Mouse (Mus musculus) MEL (cell line): ENCODE results near the gene Aif1l. TPM values are rescaled to one million over a fixed set of nuclear protein-coding genes. Genes with fewer than 3 reads are reported as not detected.
A peak's percentile ranks its signal among the peaks of the same experiment; 100 is the strongest.

Source experiments
- DNase-seq: peaks from one replicate; pipeline ENCODE4 v3.0.0; 2011; ENCODE audit warnings: low read depth, low spot score
- H3K27ac ChIP-seq: 2 replicates; pipeline ENCODE4 v1.5.1; 2012; ENCODE audit warnings: low read depth, mild to moderate bottlenecking, control low read depth, low read length, moderate library complexity; ENCODE audit not compliant: control insufficient read depth
- H3K27me3 ChIP-seq, 2 experiments: fragments of 150-350 bp in 1 of 2; sonication (generic) in 1 of 2; 2 replicates each; pipeline ENCODE4 v1.6.1; 2012; ENCODE audit warnings: low read length in 2 of 2, mild to moderate bottlenecking in 2 of 2, improper control_type of control experiment in 1 of 2, moderate library complexity in 1 of 2; ENCODE audit not compliant: insufficient read depth in 2 of 2, control insufficient read depth in 1 of 2
- H3K36me3 ChIP-seq, 2 experiments: 2 replicates each; pipeline ENCODE4 v1.6.1; 2012 to 2014; ENCODE audit warnings: low read length in 2 of 2, improper control_type of control experiment in 1 of 2, inconsistent platforms in 1 of 2, mild to moderate bottlenecking in 1 of 2; ENCODE audit not compliant: insufficient read depth in 2 of 2, control insufficient read depth in 1 of 2
- H3K4me1 ChIP-seq, 2 experiments: fragments of 150-350 bp in 1 of 2; sonication (generic) in 1 of 2; 2 replicates each; pipeline ENCODE4 v1.6.1; 2012; ENCODE audit warnings: low read length in 2 of 2, improper control_type of control experiment in 1 of 2, mild to moderate bottlenecking in 1 of 2; ENCODE audit not compliant: insufficient read depth in 2 of 2, control insufficient read depth in 1 of 2
- H3K4me3 ChIP-seq, 2 experiments: fragments of 150-350 bp in 1 of 2; sonication (generic) in 1 of 2; 2 replicates each; pipeline ENCODE4 v1.5.1; 2012; ENCODE audit warnings: low read depth in 2 of 2, low read length in 2 of 2, mild to moderate bottlenecking in 2 of 2, moderate library complexity in 2 of 2, control low read depth in 1 of 2, improper control_type of control experiment in 1 of 2; ENCODE audit not compliant: control insufficient read depth in 1 of 2, insufficient read depth in 1 of 2
- H3K79me2 ChIP-seq: 2 replicates; pipeline ENCODE4 v1.6.1; 2012; ENCODE audit warnings: mild to moderate bottlenecking, low read length, moderate library complexity; ENCODE audit not compliant: control insufficient read depth, poor library complexity, insufficient read depth
- H3K9ac ChIP-seq: 2 replicates; pipeline ENCODE4 v1.6.1; 2012; ENCODE audit warnings: low read depth, mild to moderate bottlenecking, control low read depth, low read length, moderate library complexity; ENCODE audit not compliant: control insufficient read depth, poor library complexity, severe bottlenecking
- H3K9me3 ChIP-seq: fragments of 150-350 bp; sonication (generic); replicated peaks from 2 replicates; pipeline ENCODE4 v1.6.1; 2012; ENCODE audit warnings: mild to moderate bottlenecking, low read length, improper control_type of control experiment, moderate library complexity; ENCODE audit not compliant: insufficient read depth
- BHLHE40 ChIP-seq: IDR thresholded peaks from 2 replicates; pipeline ENCODE4 v1.6.1; 2012; ENCODE audit warnings: low read depth, mild to moderate bottlenecking, inconsistent platforms, low read length, improper control_type of control experiment, borderline replicate concordance
- CHD1 ChIP-seq: IDR thresholded peaks from 2 replicates; pipeline ENCODE4 v1.6.1; 2012; ENCODE audit warnings: low read depth, mild to moderate bottlenecking, inconsistent platforms, low read length, improper control_type of control experiment
- CHD2 ChIP-seq: IDR thresholded peaks from 2 replicates; pipeline ENCODE4 v1.6.1; 2011; ENCODE audit warnings: low read length, improper control_type of control experiment
- ELF1 ChIP-seq: IDR thresholded peaks from 2 replicates; pipeline ENCODE4 v1.6.1; 2014; ENCODE audit warnings: low read depth, mild to moderate bottlenecking, inconsistent platforms, low read length, improper control_type of control experiment, moderate library complexity
- EP300 ChIP-seq, 2 experiments: IDR thresholded peaks; 2 replicates each; pipeline ENCODE4 v1.6.1; 2011; ENCODE audit warnings: improper control_type of control experiment in 2 of 2, low read length in 2 of 2, low read depth in 1 of 2, mild to moderate bottlenecking in 1 of 2
- ETS1 ChIP-seq: IDR thresholded peaks from 2 replicates; pipeline ENCODE4 v1.6.1; 2012; ENCODE audit warnings: low read depth, mild to moderate bottlenecking, inconsistent platforms, low read length, improper control_type of control experiment, moderate library complexity
- GABPA ChIP-seq: IDR thresholded peaks from 2 replicates; pipeline ENCODE4 v1.6.1; 2012; ENCODE audit warnings: low read depth, mild to moderate bottlenecking, inconsistent platforms, low read length, improper control_type of control experiment, moderate library complexity
- GATA1 ChIP-seq: IDR thresholded peaks from 2 replicates; pipeline ENCODE4 v1.6.1; 2011; ENCODE audit warnings: low read depth, low read length, improper control_type of control experiment
- HCFC1 ChIP-seq: IDR thresholded peaks from 2 replicates; pipeline ENCODE4 v1.6.1; 2012; ENCODE audit warnings: low read depth, mild to moderate bottlenecking, inconsistent platforms, low read length, improper control_type of control experiment, moderate library complexity
- MAFK ChIP-seq: IDR thresholded peaks from 2 replicates; pipeline ENCODE4 v1.6.1; 2011; ENCODE audit warnings: low read depth, mild to moderate bottlenecking, low read length, improper control_type of control experiment, borderline replicate concordance
- MAZ ChIP-seq: IDR thresholded peaks from 2 replicates; pipeline ENCODE4 v1.6.1; 2012; ENCODE audit warnings: low read depth, mild to moderate bottlenecking, inconsistent platforms, low read length, improper control_type of control experiment
- MEF2A ChIP-seq: IDR thresholded peaks from 2 replicates; pipeline ENCODE4 v1.6.1; 2014; ENCODE audit warnings: low read depth, mild to moderate bottlenecking, inconsistent platforms, low read length, improper control_type of control experiment; ENCODE audit not compliant: poor library complexity, insufficient replicate concordance, severe bottlenecking; ENCODE audit errors: extremely low read depth
- MXI1 ChIP-seq: IDR thresholded peaks from 2 replicates; pipeline ENCODE4 v1.6.1; 2011; ENCODE audit warnings: mild to moderate bottlenecking, low read depth, low read length, improper control_type of control experiment
- MYB ChIP-seq: IDR thresholded peaks from 2 replicates; pipeline ENCODE4 v1.6.1; 2011; ENCODE audit warnings: mild to moderate bottlenecking, low read depth, low read length, improper control_type of control experiment
- NELFE ChIP-seq: IDR thresholded peaks from 2 replicates; pipeline ENCODE4 v1.6.1; 2011; ENCODE audit warnings: low read depth, low read length, improper control_type of control experiment
- NRF1 ChIP-seq: IDR thresholded peaks from 2 replicates; pipeline ENCODE4 v1.6.1; 2014; ENCODE audit warnings: low read depth, mild to moderate bottlenecking, inconsistent platforms, low read length, improper control_type of control experiment, moderate library complexity; ENCODE audit not compliant: poor library complexity, insufficient read depth, severe bottlenecking
- POLR2AphosphoS2 ChIP-seq: IDR thresholded peaks from 2 replicates; pipeline ENCODE4 v1.6.1; 2011; ENCODE audit warnings: low read length, improper control_type of control experiment
- POLR2AphosphoS5 ChIP-seq: IDR thresholded peaks from 2 replicates; pipeline ENCODE4 v1.6.1; 2012; ENCODE audit warnings: low read depth, borderline replicate concordance, mild to moderate bottlenecking, inconsistent platforms, low read length, moderate library complexity, mixed read lengths
- RAD21 ChIP-seq: IDR thresholded peaks from 2 replicates; pipeline ENCODE4 v1.6.1; 2011; ENCODE audit warnings: mild to moderate bottlenecking, low read depth, low read length, improper control_type of control experiment
- SMC3 ChIP-seq: IDR thresholded peaks from 2 replicates; pipeline ENCODE4 v1.6.1; 2011; ENCODE audit warnings: low read depth, low read length, improper control_type of control experiment
- TAL1 ChIP-seq: IDR thresholded peaks from 2 replicates; pipeline ENCODE4 v1.6.1; 2012; ENCODE audit warnings: mild to moderate bottlenecking, inconsistent platforms, low read length, moderate library complexity, mixed read lengths
- TCF12 ChIP-seq: IDR thresholded peaks from 2 replicates; pipeline ENCODE4 v1.6.1; 2014; ENCODE audit warnings: low read depth, mild to moderate bottlenecking, inconsistent platforms, low read length, improper control_type of control experiment, moderate library complexity
- USF1 ChIP-seq: IDR thresholded peaks from 2 replicates; pipeline ENCODE4 v1.6.1; 2014; ENCODE audit warnings: low read depth, mild to moderate bottlenecking, inconsistent platforms, low read length, improper control_type of control experiment, moderate library complexity
- USF2 ChIP-seq, 2 experiments: IDR thresholded peaks; 2 replicates each; pipeline ENCODE4 v1.6.1; 2011 to 2012; ENCODE audit warnings: improper control_type of control experiment in 2 of 2, low read length in 2 of 2, borderline replicate concordance in 1 of 2, inconsistent platforms in 1 of 2, low read depth in 1 of 2, mild to moderate bottlenecking in 1 of 2; ENCODE audit not compliant: insufficient read depth in 1 of 2
- ZMIZ1 ChIP-seq: IDR thresholded peaks from 2 replicates; pipeline ENCODE4 v1.6.1; 2012; ENCODE audit warnings: low read depth, mild to moderate bottlenecking, inconsistent platforms, low read length, improper control_type of control experiment, moderate library complexity
- ZNF384 ChIP-seq: IDR thresholded peaks from 2 replicates; pipeline ENCODE4 v1.6.1; 2012; ENCODE audit warnings: low read depth, mild to moderate bottlenecking, inconsistent platforms, low read length, improper control_type of control experiment
- polyA plus RNA-seq, 2 experiments: library from polyadenylated mRNA; stranded (reverse) in 1 of 2; unstranded in 1 of 2; fragments of >175 nt in 1 of 2; fragments of >200 nt in 1 of 2; gene quantifications; 2 replicates each; pipeline versions ENCODE4 v1.2.1 to v1.2.4; 2012; ENCODE audit warnings: low replicate concordance in 2 of 2, low read depth in 1 of 2; ENCODE audit not compliant: insufficient read length in 2 of 2, insufficient read depth in 1 of 2, missing spikeins in 1 of 2
- total RNA-seq: library from RNA; depleted of rRNA; stranded (reverse); fragments of 300-350 nt; gene quantifications from 2 replicates; pipeline ENCODE4 v1.2.3, GENCODE M21; 2012

The Aif1l gene
- total and polyA plus RNA-seq, 3 experiments: 0.69 to 1.9 TPM; not detected in 1

DNA sequence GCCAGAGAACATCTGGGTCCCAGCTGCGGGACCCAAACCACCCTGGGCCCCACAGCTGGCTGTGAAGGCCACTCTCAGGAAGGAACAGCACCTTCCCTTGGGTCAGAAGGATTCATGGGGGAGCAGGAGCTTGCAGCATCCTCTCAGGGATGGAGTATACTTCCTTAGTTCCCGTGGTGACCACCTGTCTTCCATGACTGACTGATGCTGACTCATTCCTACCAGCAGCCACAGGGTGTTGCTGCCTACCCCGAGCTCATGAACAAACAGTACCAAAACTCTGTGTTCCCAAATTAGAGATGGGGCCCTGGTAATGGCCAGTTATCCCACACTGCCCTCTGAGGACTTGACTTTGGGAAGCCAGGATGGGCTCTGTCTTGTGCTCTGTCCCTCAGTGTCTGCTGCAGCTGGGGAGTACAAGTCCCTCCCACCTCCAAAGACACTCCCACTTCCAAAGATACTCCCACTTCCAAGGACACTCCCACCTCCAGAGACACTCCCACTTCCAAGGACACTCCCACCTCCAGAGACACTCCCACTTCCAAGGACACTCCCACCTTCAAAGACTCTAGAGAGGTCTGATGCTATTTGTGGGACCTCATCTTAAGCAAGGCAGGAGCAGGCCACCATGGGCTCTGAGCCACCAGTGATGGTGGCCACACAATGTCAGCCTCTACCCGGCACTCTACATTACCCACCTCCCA lies 48.1 kb upstream of the Aif1l start:
- Histone ChIP-seq H3K4me3 (no peak overlapping the region), H3K9me3 (no peaks in the 10 kb centered on the region), H3K27me3 (peaks cover 0 to 2% of the 10 kb centered on the region in 2 experiments; a peak in 2 of 4 replicates), H3K36me3 (no peaks in the 10 kb centered on the region), H3K9ac (no peak overlapping the region), H3K79me2 (no peaks in the 10 kb centered on the region), H3K4me1 (no peaks in the 10 kb centered on the region), H3K27ac (no peak overlapping the region)
- DNase-seq: peak; percentile 67
- no peak for TF ChIP-seq CHD2
- no peak for TF ChIP-seq MAZ
- no peak for TF ChIP-seq BHLHE40
- TF ChIP-seq MAFK: no peak
- TF ChIP-seq ZMIZ1: no peak
- no peak for TF ChIP-seq TCF12
- TF ChIP-seq MXI1: no peak
- TF ChIP-seq EP300 (IDR thresholded peaks at IDR 0.05; ENCODE audit: low read depth in 1 of 2, low read length in 2 of 2): no peak
- TF ChIP-seq TAL1: no peak
- TF ChIP-seq POLR2AphosphoS2: no peak
- no peak for TF ChIP-seq ETS1

DNA sequence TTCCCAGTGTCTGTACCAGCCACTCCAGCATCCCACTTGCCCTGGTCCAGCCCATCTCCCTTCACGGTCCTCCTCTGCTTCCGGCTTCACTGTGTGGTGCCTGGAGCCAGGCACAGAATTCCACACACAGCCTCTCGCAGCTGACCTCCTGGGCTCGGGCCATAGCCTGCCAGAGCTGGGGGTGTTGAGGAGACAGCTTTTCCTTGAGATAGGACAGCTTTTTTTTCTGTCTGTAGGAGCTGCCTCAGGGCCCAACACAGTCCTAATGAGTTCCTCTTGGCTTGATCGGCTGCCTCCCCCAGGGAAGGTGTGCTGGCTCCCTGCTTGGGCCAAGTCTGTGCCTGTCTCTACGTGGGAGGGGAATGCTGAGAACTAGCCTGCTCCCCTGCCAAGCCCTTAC lies 45.9 kb upstream of the Aif1l start:
- no peaks in the 10 kb centered on the region for H3K79me2 ChIP-seq
- no peak for DNase-seq
- H3K9me3 ChIP-seq: no peaks in the 10 kb centered on the region
- no peak overlapping the region for H3K9ac ChIP-seq
- H3K4me1 ChIP-seq: no peaks in the 10 kb centered on the region
- peaks cover 0 to under 1% of the 10 kb centered on the region in 2 experiments; a peak in 1 of 4 replicates for H3K27me3 ChIP-seq
- TF ChIP-seq ELF1 (no peak), MXI1 (no peak), NRF1 (no peak), MYB (no peak), NELFE (no peak), USF1 (no peak), POLR2AphosphoS5 (no peak), MEF2A (no peak), ZNF384 (no peak), GABPA (no peak), MAFK (no peak), GATA1 (no peak), USF2 (IDR thresholded peaks at IDR 0.05; ENCODE audit: borderline replicate concordance in 1 of 2, insufficient read depth in 1 of 2, low read depth in 1 of 2, low read length in 2 of 2) (no peak), CHD1 (no peak), ETS1 (no peak), RAD21 (no peak), TAL1 (no peak), SMC3 (no peak), ZMIZ1 (no peak), HCFC1 (no peak)
- H3K4me3 ChIP-seq: no peak overlapping the region
- no peaks in the 10 kb centered on the region for H3K36me3 ChIP-seq
- H3K27ac ChIP-seq: no peak overlapping the region
